Mouse (Mus musculus) liver, embryonic 12.5 days (tissue): Measurements from ENCODE around the gene Mbtd1. TPM values are rescaled to one million over a fixed set of nuclear protein-coding genes. Genes with fewer than 3 reads are reported as not detected.

Source experiments
- ATAC-seq: fragments of 200-750 bp; cut with Nextera tagmentation; 2 replicates; pipeline ENCODE4 v1.8.0; 2017; ENCODE audit warnings: moderate number of reproducible peaks, mild to moderate bottlenecking, moderate library complexity
- H3K27ac ChIP-seq: fragments of 300-500 bp; sonication (generic); 2 replicates; pipeline ENCODE4 v1.5.1; 2016; ENCODE audit warnings: mild to moderate bottlenecking
- H3K27me3 ChIP-seq: fragments of 300-500 bp; sonication (generic); replicated peaks from 2 replicates; pipeline ENCODE4 v1.6.1; 2016; ENCODE audit warnings: mild to moderate bottlenecking, moderate library complexity
- H3K36me3 ChIP-seq: fragments of 300-500 bp; sonication (generic); 2 replicates; pipeline ENCODE4 v1.6.1; 2016; ENCODE audit warnings: mild to moderate bottlenecking, moderate library complexity
- H3K4me1 ChIP-seq: fragments of 300-500 bp; sonication (generic); 2 replicates; pipeline ENCODE4 v1.6.1; 2016
- H3K4me2 ChIP-seq: fragments of 300-500 bp; sonication (generic); 2 replicates; pipeline ENCODE4 v1.6.1; 2016; ENCODE audit warnings: mild to moderate bottlenecking, moderate library complexity
- H3K4me3 ChIP-seq: fragments of 300-500 bp; sonication (generic); 2 replicates; pipeline ENCODE4 v1.5.1; 2016; ENCODE audit warnings: mild to moderate bottlenecking, moderate library complexity
- H3K9ac ChIP-seq: fragments of 300-500 bp; sonication (generic); 2 replicates; pipeline ENCODE4 v1.6.1; 2016; ENCODE audit warnings: mild to moderate bottlenecking, moderate library complexity
- H3K9me3 ChIP-seq: fragments of 300-500 bp; sonication (generic); replicated peaks from 2 replicates; pipeline ENCODE4 v1.6.1; 2016; ENCODE audit warnings: mild to moderate bottlenecking, moderate library complexity
- WGBS: fragments of 180-500 bp; shearing (Covaris S2); methylation state at CpG from one replicate; pipeline ENCODE4 v1.1.7; 2016; ENCODE audit not compliant: insufficient replicate concordance; 5-methylcytosine and 5-hydroxymethylcytosine counted together
- polyA plus RNA-seq: library from polyadenylated mRNA; unstranded; fragments of >200 nt; fragmentation: Nextera tagmentation; extraction: Ambion mirVana; gene quantifications from 2 replicates; pipeline ENCODE4 v1.2.1, GENCODE M21; 2016

The Mbtd1 gene
- 12.8 and 14.3 TPM in 2 replicates for polyA plus RNA-seq

DNA sequence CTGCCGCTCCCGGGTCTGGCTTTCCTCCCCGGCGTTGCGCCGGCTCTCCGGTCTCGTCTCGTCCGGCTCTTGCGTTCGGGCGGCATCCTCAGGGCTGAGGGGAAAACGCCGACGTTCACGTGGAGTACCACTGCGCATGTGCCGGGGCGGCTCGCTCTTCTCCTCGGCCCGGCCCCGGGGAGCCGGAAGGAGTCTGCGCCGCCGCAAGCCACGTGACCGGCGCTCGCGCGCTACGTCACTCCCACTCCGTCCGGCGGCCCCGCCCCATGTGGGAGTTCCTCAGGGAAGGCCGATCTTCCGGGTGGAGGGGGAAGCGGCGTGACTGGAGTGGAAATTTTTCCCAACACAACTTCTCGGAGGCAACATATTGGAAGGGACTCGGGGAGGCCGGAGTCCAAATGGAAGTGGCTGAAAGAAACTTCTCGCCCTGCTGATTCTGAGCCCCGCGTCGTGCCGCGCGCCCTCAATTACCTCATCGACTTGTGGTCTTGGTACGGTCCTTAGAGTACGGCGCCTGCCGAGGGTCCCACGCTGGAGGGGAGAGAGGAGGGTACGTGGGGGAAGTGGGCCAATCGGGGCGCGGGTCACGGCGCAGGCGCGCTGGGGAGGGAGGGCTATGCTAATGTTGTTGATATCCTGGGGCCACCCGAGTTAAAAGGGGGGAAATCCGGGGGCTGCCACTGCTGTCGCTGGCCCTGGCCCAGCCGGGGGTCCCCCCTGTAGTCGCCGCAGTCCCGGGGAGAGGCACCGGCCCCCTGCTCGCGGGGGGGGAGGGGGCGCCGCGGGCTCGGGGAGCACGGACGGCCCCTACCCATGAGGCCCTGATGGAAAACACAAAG is at the start of gene Mbtd1, which contains the start of gene Utp18:
Gene Mbtd1 (plus strand): TSS at position 281 of the 839 bp plus-strand sequence.
Gene Utp18 (minus strand): TSS at position 195 of the 839 bp plus-strand sequence.
- Histone ChIP-seq H3K4me1 (peaks cover 48% of the 10 kb centered on the region), H3K9me3 (no peaks in the 10 kb centered on the region), H3K9ac (peak within 1 kb of the TSS; percentile 98), H3K4me2 (peak within 1 kb of the TSS; percentile 97), H3K27ac (peak within 1 kb of the TSS; percentile 91), H3K27me3 (no peaks in the 10 kb centered on the region), H3K36me3 (peaks cover 34% of the 10 kb centered on the region), H3K4me3 (peak within 1 kb of the TSS; percentile 98)
- under 1% methylated on average over 83 of the region's 83 CpGs for WGBS
- peak; percentile 93 for ATAC-seq

DNA sequence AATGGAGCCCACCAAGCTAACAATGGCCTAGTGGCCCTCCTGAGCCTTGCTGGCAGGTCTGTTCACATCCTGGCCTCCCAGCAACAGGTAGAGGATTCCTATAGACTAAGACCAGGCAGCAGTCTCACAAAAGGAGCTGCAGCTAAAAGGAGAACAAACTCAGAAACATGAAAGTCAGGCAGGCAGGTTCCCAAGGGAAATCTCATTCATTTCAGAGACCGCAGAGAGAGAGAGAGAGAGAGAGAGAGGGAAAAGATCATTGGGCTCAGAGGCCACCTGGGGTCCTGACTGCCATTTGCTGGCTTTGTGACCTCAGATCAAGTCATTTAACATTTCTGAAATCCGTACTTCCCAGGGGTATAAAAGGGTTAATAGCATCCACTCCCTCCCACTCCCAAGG is 38.3 kb upstream of the Mbtd1 start:
- Histone ChIP-seq H3K4me1 (no peaks in the 10 kb centered on the region), H3K4me2 (no peak overlapping the region), H3K9me3 (no peaks in the 10 kb centered on the region), H3K27me3 (no peaks in the 10 kb centered on the region; the same call in 1 of the 2 replicates), H3K27ac (no peak overlapping the region), H3K9ac (no peak overlapping the region), H3K36me3 (no peaks in the 10 kb centered on the region), H3K4me3 (no peak overlapping the region)
- no peak for ATAC-seq
- WGBS, result 44% methylated on average over 2 of the region's 2 CpGs

DNA sequence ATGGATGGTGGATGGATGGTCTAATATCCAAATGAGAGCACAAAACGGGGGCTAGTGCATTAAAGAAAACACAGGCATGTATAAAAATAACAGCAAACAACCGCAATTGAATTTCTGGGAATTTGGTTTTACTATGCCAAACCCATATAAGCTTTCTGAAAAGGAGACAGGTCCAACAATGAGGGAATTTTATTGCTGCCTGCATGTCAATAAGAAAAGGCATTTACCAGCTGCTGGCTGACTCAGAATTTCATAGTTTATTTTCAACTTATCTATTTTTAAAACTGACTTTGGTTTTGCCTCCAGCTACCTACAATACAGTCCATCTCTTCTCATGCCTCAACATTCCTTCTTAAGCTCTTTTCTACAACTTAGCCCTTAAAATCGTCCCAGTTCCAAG is 33.1 kb upstream of the Mbtd1 start:
- no peaks in the 10 kb centered on the region for H3K36me3 ChIP-seq
- H3K4me1 ChIP-seq, result no peaks in the 10 kb centered on the region
- no peak for ATAC-seq
- no peak overlapping the region for H3K4me2 ChIP-seq
- no peak overlapping the region for H3K27ac ChIP-seq
- WGBS, result 59% methylated on average over 3 of the region's 3 CpGs
- H3K9ac ChIP-seq, result no peak overlapping the region
- H3K4me3 ChIP-seq, result no peak overlapping the region
- no peaks in the 10 kb centered on the region; the same call in 1 of the 2 replicates for H3K27me3 ChIP-seq
- no peaks in the 10 kb centered on the region for H3K9me3 ChIP-seq

DNA sequence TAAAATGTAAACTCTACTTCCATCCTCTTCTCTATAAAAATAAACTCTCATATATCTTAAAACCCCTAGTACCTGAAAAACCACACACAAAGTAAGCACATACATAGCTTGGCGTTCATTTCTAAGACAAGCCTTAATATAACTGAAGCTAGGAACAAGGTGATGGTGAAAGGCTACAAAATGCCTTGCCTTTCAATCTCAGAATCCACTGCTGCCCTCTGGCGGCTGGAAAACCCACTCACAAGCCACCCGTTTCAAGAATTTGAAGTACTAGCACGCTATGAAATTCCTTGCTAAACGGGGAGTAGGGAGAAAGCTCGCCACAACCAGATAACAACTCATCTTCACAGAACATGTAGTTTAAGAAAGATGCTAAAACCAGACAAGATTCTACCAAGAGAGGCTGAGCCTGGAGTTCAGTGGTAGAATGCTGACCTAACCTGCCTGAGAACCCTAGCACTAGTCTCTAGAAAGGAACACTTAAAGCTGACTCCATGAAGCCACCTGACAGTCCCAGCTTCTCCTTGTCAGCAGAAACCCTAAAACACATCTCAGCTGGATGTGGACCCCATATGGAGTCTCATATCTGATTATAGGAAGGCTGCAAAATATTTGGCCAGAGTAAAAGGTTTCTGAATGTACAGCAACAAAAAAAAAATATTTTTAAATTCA is 29.2 kb upstream of the Mbtd1 start:
- no peak overlapping the region for H3K4me2 ChIP-seq
- WGBS, result 2% methylated on average over 6 of the region's 6 CpGs

DNA sequence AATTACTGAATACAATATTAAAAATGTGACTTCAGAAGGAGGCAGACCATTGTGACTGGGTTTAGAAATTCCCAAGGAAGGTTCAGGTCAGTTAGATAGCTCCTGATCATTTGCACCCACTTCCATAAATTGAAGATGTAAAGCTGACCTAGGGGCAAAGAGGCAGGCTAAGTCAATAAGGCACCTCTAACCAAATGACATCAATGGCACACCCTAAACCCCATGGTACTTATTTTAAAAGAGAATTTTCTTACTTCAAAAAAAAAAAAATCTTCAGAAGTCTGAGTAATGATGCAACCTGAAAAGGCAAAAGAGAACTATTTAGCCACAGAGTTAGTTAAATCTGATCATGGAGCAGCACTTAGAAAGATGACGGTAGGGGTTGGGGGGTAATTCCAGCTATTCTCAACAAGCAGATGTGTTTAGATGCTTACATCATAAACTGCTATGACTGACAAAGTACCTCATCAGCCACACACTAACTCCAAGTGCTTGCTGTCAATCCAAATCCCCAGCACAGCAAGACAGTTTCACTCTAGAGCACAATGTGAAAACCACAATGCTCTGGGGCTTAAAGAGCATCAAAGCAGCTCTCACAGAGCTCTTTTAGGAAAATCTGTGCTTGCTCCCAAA is 25.0 kb upstream of the Mbtd1 start:
- no peak overlapping the region for H3K4me3 ChIP-seq
- no peak overlapping the region for H3K27ac ChIP-seq
- WGBS, result 93% methylated on average over 1 of the region's 1 CpGs
- H3K4me1 ChIP-seq, result no peaks in the 10 kb centered on the region
- no peaks in the 10 kb centered on the region for H3K27me3 ChIP-seq
- no peaks in the 10 kb centered on the region for H3K9me3 ChIP-seq
- no peak overlapping the region for H3K9ac ChIP-seq
- peaks cover 48% of the 10 kb centered on the region for H3K36me3 ChIP-seq
- no peak overlapping the region for H3K4me2 ChIP-seq
- ATAC-seq, result no peak

More for the DNA sequence above, 29.2 kb upstream of the Mbtd1 start:
- ATAC-seq, result no peak
- H3K27ac ChIP-seq, result no peak overlapping the region
- H3K9ac ChIP-seq, result no peak overlapping the region
- H3K36me3 ChIP-seq, result peaks cover 17% of the 10 kb centered on the region
- no peaks in the 10 kb centered on the region for H3K9me3 ChIP-seq
- H3K4me1 ChIP-seq, result no peaks in the 10 kb centered on the region
- no peak overlapping the region for H3K4me3 ChIP-seq
- no peaks in the 10 kb centered on the region for H3K27me3 ChIP-seq

DNA sequence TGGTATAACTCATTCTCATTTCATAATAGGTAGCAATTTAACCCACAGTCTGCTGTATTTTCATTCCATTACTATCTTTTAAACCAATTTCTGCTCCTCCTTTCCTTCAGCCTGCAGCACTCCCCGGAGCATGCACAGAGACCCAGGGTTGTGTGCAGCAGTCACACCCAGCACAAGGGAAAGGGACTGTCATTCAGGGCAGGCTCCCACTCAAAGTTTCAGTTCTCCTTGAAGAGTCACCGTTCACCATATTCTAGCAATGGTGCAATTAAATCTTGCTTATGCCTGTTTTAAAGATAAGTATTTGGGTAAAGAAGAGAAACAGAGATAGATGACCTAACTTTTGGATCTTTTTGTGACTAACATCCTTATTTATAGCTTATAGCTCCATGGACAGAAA is 24.5 kb upstream of the Mbtd1 start:
- peaks cover 53% of the 10 kb centered on the region for H3K36me3 ChIP-seq
- no peak overlapping the region for H3K4me2 ChIP-seq
- no peaks in the 10 kb centered on the region for H3K4me1 ChIP-seq
- H3K4me3 ChIP-seq, result no peak overlapping the region
- 78% methylated on average over 2 of the region's 2 CpGs for WGBS
- no peak overlapping the region for H3K9ac ChIP-seq
- no peaks in the 10 kb centered on the region for H3K9me3 ChIP-seq
- H3K27ac ChIP-seq, result no peak overlapping the region
- no peaks in the 10 kb centered on the region for H3K27me3 ChIP-seq
- ATAC-seq, result no peak

DNA sequence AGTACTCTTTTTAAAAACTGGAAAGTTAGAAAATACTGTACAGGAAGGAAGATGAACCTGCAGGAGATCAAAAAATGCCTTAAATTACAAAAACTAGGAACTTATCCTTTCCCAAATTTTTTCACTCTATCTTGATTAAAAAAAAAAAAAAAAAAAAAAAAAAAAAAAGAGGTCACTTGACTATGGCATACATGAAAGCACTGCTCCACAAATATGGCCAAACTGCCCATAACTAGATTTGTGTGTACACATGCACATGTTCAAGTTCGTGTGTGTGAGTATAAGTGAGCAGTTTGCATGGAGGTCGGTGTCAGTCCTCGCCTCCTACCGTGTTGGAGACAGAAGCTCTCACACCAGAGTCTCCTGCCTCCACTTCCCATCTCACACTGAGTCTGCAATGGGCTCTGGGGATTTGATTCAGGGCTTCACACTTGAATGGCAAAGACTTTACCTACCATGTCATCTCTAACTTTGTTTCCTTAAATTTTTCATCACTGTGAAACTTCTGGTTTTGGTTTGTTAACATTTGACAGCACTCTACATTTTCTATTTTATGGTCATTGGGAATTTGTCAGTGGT is 23.5 kb upstream of the Mbtd1 start:
- no peak overlapping the region for H3K9ac ChIP-seq
- no peaks in the 10 kb centered on the region for H3K4me1 ChIP-seq
- WGBS, result 83% methylated on average over 4 of the region's 4 CpGs
- no peaks in the 10 kb centered on the region for H3K9me3 ChIP-seq
- no peaks in the 10 kb centered on the region for H3K27me3 ChIP-seq
- no peak for ATAC-seq
- no peak overlapping the region for H3K4me3 ChIP-seq
- H3K27ac ChIP-seq, result no peak overlapping the region
- H3K4me2 ChIP-seq, result no peak overlapping the region
- H3K36me3 ChIP-seq, result peaks cover 63% of the 10 kb centered on the region

DNA sequence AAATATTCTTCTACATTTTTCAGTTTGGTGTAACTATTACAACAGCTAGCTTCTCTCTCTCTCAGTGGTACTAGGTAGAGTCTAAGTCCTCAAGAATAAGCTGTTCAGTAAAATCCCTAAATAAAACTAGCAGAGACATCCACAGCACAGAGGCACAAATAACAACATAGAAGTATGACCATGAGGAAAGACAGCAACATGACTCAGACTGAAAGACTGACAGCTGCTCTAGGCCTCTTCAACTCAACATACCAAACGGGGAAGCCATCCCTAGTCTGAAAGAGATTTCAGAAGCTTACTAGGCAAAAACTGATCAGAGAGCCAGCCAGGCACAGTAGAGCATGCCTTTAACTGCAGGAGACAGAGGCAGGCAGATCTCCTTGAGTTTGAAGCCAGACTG is 23.0 kb upstream of the Mbtd1 start:
- Histone ChIP-seq H3K9me3 (no peaks in the 10 kb centered on the region), H3K4me3 (no peak overlapping the region), H3K27ac (no peak overlapping the region), H3K9ac (no peak overlapping the region), H3K4me2 (no peak overlapping the region), H3K36me3 (peaks cover 68% of the 10 kb centered on the region), H3K4me1 (no peaks in the 10 kb centered on the region), H3K27me3 (no peaks in the 10 kb centered on the region)
- WGBS, result 83% methylated on average over 1 of the region's 1 CpGs
- no peak for ATAC-seq

DNA sequence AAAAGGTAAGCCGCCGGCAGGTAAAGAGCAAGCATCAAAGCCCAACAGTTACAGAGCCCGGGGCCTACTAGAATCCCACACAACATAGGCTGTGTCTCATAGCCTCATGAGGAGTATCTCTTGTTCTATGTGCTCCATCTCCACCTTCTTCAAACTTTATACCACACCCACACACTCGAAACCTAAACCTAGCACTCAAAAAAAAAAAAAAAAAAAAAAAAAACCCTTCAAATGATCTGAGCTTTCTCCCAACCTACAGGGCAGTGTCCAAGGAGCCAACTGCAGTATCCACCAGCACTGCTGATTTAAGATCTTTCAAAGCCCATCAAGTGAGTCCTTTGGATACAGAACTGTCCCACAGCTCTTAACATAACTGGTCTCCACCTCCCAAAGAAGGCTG is 1.6 kb upstream of the Mbtd1 start:
- H3K4me1 ChIP-seq, result peaks cover 39% of the 10 kb centered on the region

DNA sequence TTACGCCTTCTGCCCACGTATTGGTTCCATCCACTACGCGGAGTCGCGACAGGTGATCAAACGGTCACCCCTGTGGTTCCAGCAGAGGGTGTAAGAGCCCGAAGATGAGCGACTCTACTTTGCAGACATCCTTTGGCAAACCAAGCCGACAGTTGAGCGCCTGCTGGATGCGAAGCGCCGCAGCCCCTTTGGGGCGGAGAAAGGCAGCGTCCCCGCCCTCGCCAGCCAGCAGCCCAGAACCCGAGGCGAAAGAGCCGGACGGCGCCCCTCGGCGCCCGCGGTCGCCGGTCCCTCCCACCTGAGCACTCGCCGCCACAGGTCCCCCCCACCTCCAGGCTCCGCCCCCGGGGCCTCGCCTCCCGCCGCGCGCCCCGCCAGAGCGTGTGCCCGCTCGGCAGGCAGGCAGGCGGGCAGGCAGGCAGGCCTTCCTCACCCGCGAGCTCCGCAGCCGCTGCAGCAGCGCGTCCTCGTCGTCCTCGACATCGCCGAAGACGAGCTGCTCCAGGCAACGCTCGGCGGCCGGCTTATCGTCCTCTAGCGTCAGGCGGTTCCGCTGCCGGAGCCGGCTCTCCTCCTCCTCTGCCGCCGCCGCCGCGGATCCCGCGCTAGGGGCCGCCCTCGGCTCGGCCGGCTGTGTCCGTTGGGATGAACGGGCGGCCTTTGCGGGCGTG is 616 bp upstream of the Mbtd1 start:
- Histone ChIP-seq H3K4me1 (peaks cover 45% of the 10 kb centered on the region), H3K4me3 (peak overlapping the region; percentile 98), H3K27me3 (no peaks in the 10 kb centered on the region), H3K36me3 (peaks cover 37% of the 10 kb centered on the region), H3K9ac (peak overlapping the region; percentile 98), H3K9me3 (no peaks in the 10 kb centered on the region), H3K4me2 (peak overlapping the region; percentile 97), H3K27ac (peak overlapping the region; percentile 91)
- under 1% methylated on average over 73 of the region's 81 CpGs for WGBS
- ATAC-seq, result peak; percentile 80

More for the DNA sequence above, 1.6 kb upstream of the Mbtd1 start:
- Histone ChIP-seq H3K9me3 (no peaks in the 10 kb centered on the region), H3K27ac (no peak overlapping the region), H3K9ac (peak overlapping the region; percentile 98; the same call in 1 of the 2 replicates), H3K36me3 (peaks cover 45% of the 10 kb centered on the region), H3K4me3 (peak overlapping the region; percentile 98), H3K27me3 (no peaks in the 10 kb centered on the region), H3K4me2 (peak overlapping the region; percentile 97)
- ATAC-seq, result no peak
- WGBS, result 81% methylated on average over 4 of the region's 4 CpGs

DNA sequence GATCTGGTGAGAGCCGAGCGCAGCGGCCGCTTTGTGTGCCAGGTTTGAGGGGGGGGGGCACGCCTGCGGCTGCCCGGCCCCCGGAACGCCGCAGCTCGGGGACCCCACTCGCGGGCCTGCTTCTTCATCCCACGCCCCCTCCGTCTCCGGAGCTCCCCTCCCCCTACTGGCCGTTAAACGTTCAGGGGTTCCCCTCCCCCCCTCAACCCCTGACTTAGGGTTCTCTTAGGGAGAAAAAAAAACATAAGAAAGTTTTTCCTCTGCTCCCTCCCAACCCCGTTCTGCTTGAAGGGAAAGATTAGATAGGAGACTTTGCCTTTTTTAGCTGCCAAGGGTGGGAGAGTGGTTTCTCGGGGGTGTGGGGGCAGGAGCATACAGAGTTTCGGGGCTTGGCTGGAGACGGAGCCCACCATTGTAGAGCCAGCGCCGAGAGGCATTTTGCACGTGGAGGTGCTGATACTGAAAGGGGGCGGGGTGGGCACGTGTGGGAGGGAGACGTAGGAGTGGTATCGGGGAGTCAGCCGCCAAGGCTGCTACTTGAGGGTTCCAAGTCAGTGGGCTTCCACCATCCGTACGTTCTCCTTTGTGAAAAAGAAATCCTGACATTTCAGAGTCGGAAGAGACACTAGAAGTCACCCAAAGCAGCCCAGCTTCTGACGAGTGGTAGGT is 893 bp downstream of the Mbtd1 start:
- no peak for ATAC-seq
- H3K4me2 ChIP-seq, result peak overlapping the region; percentile 97
- H3K27ac ChIP-seq, result peak overlapping the region; percentile 91
- H3K4me3 ChIP-seq, result peak overlapping the region; percentile 98
- peak overlapping the region; percentile 98 for H3K9ac ChIP-seq
- H3K27me3 ChIP-seq, result no peaks in the 10 kb centered on the region
- peaks cover 48% of the 10 kb centered on the region for H3K4me1 ChIP-seq
- no peaks in the 10 kb centered on the region for H3K9me3 ChIP-seq
- WGBS, result under 1% methylated on average over 33 of the region's 34 CpGs
- peaks cover 33% of the 10 kb centered on the region for H3K36me3 ChIP-seq
